In genomic region chr17:25014841-25015570, GRCm38 (mm10) we compare ENCODE assay signal across 8 mouse cellular contexts. TPM values are rescaled to one million over a fixed set of nuclear protein-coding genes. Genes with fewer than 3 reads are reported as not detected.
A peak's percentile ranks its signal among the peaks of the same experiment; 100 is the strongest.
DNase-seq lines count a peak whose midpoint lies in the region; ATAC-seq and TF ChIP-seq lines count a peak whose summit lies in the region.

No protein-coding gene starts in this region.

- DNase-seq in monocyte, adult 2 months (ENCODE audit: low read depth in 1 of 2, low spot score in 2 of 2) = peak; percentile 3 to 10
- DNase-seq in cerebellum, adult 9-10 months = peak; percentile 46
- peak; percentile 24 to 41 for DNase-seq in frontal cortex, postnatal 14 days (ENCODE audit: low spot score in 2 of 2)
- peak; percentile 61 for DNase-seq in limb, embryonic 10.5 days (ENCODE audit: low spot score)
- DNase-seq in stomach, postnatal 0 days (ENCODE audit: low spot score) = peak; percentile 71

- no peaks in the 10 kb centered on the region for H3K27me3 ChIP-seq in hindbrain, embryonic 16.5 days (replicated peaks; ENCODE audit: control insufficient read depth, insufficient read depth, low read length)
- no peaks in the 10 kb centered on the region for H3K27me3 ChIP-seq in limb, embryonic 10.5 days (ENCODE audit: low read depth, poor library complexity, severe bottlenecking)
- H3K27me3 ChIP-seq in midbrain, embryonic 13.5 days = no peaks in the 10 kb centered on the region
- H3K27me3 ChIP-seq in stomach, postnatal 0 days (ENCODE audit: control insufficient read depth, insufficient read depth, low read length) = no peaks in the 10 kb centered on the region

- WGBS in hindbrain, embryonic 16.5 days = under 1% methylated on average over 35 of the region's 39 CpGs
- WGBS in limb, embryonic 10.5 days = under 1% methylated on average over 39 of the region's 39 CpGs
- WGBS in midbrain, embryonic 13.5 days = under 1% methylated on average over 39 of the region's 39 CpGs
- under 1% methylated on average over 39 of the region's 39 CpGs for WGBS in stomach, postnatal 0 days

- H3K4me2 ChIP-seq in hindbrain, embryonic 16.5 days (ENCODE audit: low read length) = peak overlapping the region; percentile 99
- peak overlapping the region; percentile 96 for H3K4me2 ChIP-seq in midbrain, embryonic 13.5 days (replicated peaks)
- H3K4me2 ChIP-seq in stomach, postnatal 0 days (replicated peaks; ENCODE audit: low read depth) = peak overlapping the region; percentile 95

- no peak for TF ChIP-seq EP300 in stomach, postnatal 0 days (optimal IDR thresholded peaks at IDR 0.05)

- peaks cover 25% of the 10 kb centered on the region for H3K4me1 ChIP-seq in hindbrain, embryonic 16.5 days (ENCODE audit: control insufficient read depth, insufficient read depth, low read depth, low read length)
- peaks cover 20% of the 10 kb centered on the region for H3K4me1 ChIP-seq in limb, embryonic 10.5 days
- H3K4me1 ChIP-seq in midbrain, embryonic 13.5 days (replicated peaks) = peaks cover 32% of the 10 kb centered on the region
- H3K4me1 ChIP-seq in stomach, postnatal 0 days (replicated peaks; ENCODE audit: control insufficient read depth, insufficient read depth) = peaks cover 4% of the 10 kb centered on the region; the same call in 1 of the 2 replicates

- TF ChIP-seq CTCF in stomach, postnatal 0 days (IDR thresholded peaks at IDR 0.05; ENCODE audit: low read depth) = no peak

- H3K9me3 ChIP-seq in hindbrain, embryonic 16.5 days (ENCODE audit: control insufficient read depth, low read length) = no peaks in the 10 kb centered on the region
- H3K9me3 ChIP-seq in limb, embryonic 10.5 days (replicated peaks) = no peaks in the 10 kb centered on the region
- no peaks in the 10 kb centered on the region for H3K9me3 ChIP-seq in midbrain, embryonic 13.5 days
- no peaks in the 10 kb centered on the region for H3K9me3 ChIP-seq in stomach, postnatal 0 days (ENCODE audit: control insufficient read depth, low read length)

- peak overlapping the region; percentile 88 for H3K9ac ChIP-seq in hindbrain, embryonic 16.5 days (ENCODE audit: low read depth, low read length)
- peak overlapping the region; percentile 95 for H3K9ac ChIP-seq in midbrain, embryonic 13.5 days (replicated peaks)
- peak overlapping the region; percentile 91 for H3K9ac ChIP-seq in stomach, postnatal 0 days (ENCODE audit: low read length)

- H3K4me3 ChIP-seq in hindbrain, embryonic 16.5 days (ENCODE audit: low read length) = peak overlapping the region; percentile 100
- peak overlapping the region; percentile 100 for H3K4me3 ChIP-seq in limb, embryonic 10.5 days
- H3K4me3 ChIP-seq in midbrain, embryonic 13.5 days (replicated peaks) = peak overlapping the region; percentile 99
- peak overlapping the region; percentile 95 for H3K4me3 ChIP-seq in stomach, postnatal 0 days (ENCODE audit: low read depth, low read length)

- no peak for ATAC-seq in monocyte, adult 5-6 weeks (replicated peaks; ENCODE audit: insufficient number of reproducible peaks, low FRiP score, low TSS enrichment, poor library complexity, severe bottlenecking)
- ATAC-seq in hindbrain, embryonic 16.5 days = no peak
- ATAC-seq in midbrain, embryonic 13.5 days = peak; percentile 5
- peak; percentile 43 for ATAC-seq in stomach, postnatal 0 days (ENCODE audit: low FRiP score, low TSS enrichment)

- peak overlapping the region; percentile 83 for H3K27ac ChIP-seq in hindbrain, embryonic 16.5 days (ENCODE audit: low read depth, low read length)
- peak overlapping the region; percentile 98 for H3K27ac ChIP-seq in limb, embryonic 10.5 days
- peak overlapping the region; percentile 79 for H3K27ac ChIP-seq in midbrain, embryonic 13.5 days
- H3K27ac ChIP-seq in stomach, postnatal 0 days (replicated peaks) = peak overlapping the region; percentile 96

- H3K36me3 ChIP-seq in hindbrain, embryonic 16.5 days (ENCODE audit: control insufficient read depth, insufficient read depth, low read length) = peaks cover 5% of the 10 kb centered on the region; the same call in 1 of the 2 replicates
- H3K36me3 ChIP-seq in limb, embryonic 10.5 days = peaks cover 48% of the 10 kb centered on the region
- peaks cover 21% of the 10 kb centered on the region for H3K36me3 ChIP-seq in midbrain, embryonic 13.5 days
- H3K36me3 ChIP-seq in stomach, postnatal 0 days (ENCODE audit: control insufficient read depth, insufficient read depth, low read length) = peaks cover 7% of the 10 kb centered on the region

RNA-seq across cellular contexts. Expression of gene Cramp1l, which starts 0.6 kb away (rescaled TPM):
- 10.3 to 23.9 TPM (median 11.2 TPM) in 3 replicates for total RNA-seq in monocyte, adult 5-6 weeks (2017)
- 4.0 and 5.5 TPM in 2 replicates for polyA plus RNA-seq in hindbrain, embryonic 16.5 days (2015; fragmentation: Nextera tagmentation; extraction: Ambion mirVana)
- polyA plus RNA-seq in limb, embryonic 10.5 days (2016; fragmentation: Nextera tagmentation; extraction: Ambion mirVana) = 10.4 and 10.8 TPM in 2 replicates
- 7.0 and 8.2 TPM in 2 replicates for polyA plus RNA-seq in midbrain, embryonic 13.5 days (2015; fragmentation: Nextera tagmentation; extraction: Ambion mirVana)
- 2.2 and 2.8 TPM in 2 replicates for polyA plus RNA-seq in stomach, postnatal 0 days (2015; fragmentation: Nextera tagmentation; extraction: Ambion mirVana)

RNA-seq across cellular contexts. Expression of gene Ift140, which starts 0.9 kb away (rescaled TPM):
- total RNA-seq in monocyte, adult 5-6 weeks (2017) = 11.7 to 13.0 TPM (median 12.6 TPM) in 3 replicates
- polyA plus RNA-seq in hindbrain, embryonic 16.5 days (2015; fragmentation: Nextera tagmentation; extraction: Ambion mirVana) = 17.1 and 20.8 TPM in 2 replicates
- polyA plus RNA-seq in limb, embryonic 10.5 days (2016; fragmentation: Nextera tagmentation; extraction: Ambion mirVana) = 24.2 and 30.0 TPM in 2 replicates
- 19.1 and 19.8 TPM in 2 replicates for polyA plus RNA-seq in midbrain, embryonic 13.5 days (2015; fragmentation: Nextera tagmentation; extraction: Ambion mirVana)
- 4.1 and 4.2 TPM in 2 replicates for polyA plus RNA-seq in stomach, postnatal 0 days (2015; fragmentation: Nextera tagmentation; extraction: Ambion mirVana)

RNA-seq across cellular contexts. Expression of gene Jpt2, which starts 54.5 kb away (rescaled TPM):
- total RNA-seq in monocyte, adult 5-6 weeks (2017) = 13.4 to 14.4 TPM (median 14.2 TPM) in 3 replicates
- polyA plus RNA-seq in hindbrain, embryonic 16.5 days (2015; fragmentation: Nextera tagmentation; extraction: Ambion mirVana) = 82.9 and 97.9 TPM in 2 replicates
- 369 and 370 TPM in 2 replicates for polyA plus RNA-seq in limb, embryonic 10.5 days (2016; fragmentation: Nextera tagmentation; extraction: Ambion mirVana)
- 146 and 161 TPM in 2 replicates for polyA plus RNA-seq in midbrain, embryonic 13.5 days (2015; fragmentation: Nextera tagmentation; extraction: Ambion mirVana)
- 51.8 and 53.9 TPM in 2 replicates for polyA plus RNA-seq in stomach, postnatal 0 days (2015; fragmentation: Nextera tagmentation; extraction: Ambion mirVana)

Comparison
In these comparisons a context has a peak if more than half of its experiments do, and no peak if none do; other contexts are left out.
1. DNase-seq: peak in every context shown above with its lines; median percentile 71 in stomach, postnatal 0 days; 61 in limb, embryonic 10.5 days; 46 in cerebellum, adult 9-10 months; 32 in frontal cortex, postnatal 14 days; 6 in monocyte, adult 2 months.
2. ATAC-seq: peak in midbrain, embryonic 13.5 days (single experiment) and stomach, postnatal 0 days (single experiment); none in monocyte, adult 5-6 weeks (single experiment) and hindbrain, embryonic 16.5 days (single experiment).
3. Peak in every context shown above with its lines, with median percentiles within 50 percentile points of each other: H3K27ac ChIP-seq, H3K4me2 ChIP-seq, H3K4me3 ChIP-seq and H3K9ac ChIP-seq.